Mouse (Mus musculus) testis, adult 2 months (tissue): ENCODE measurements around the gene Irf2bp2.

Experiments
- CTCF ChIP-seq: fragments of 200-500 bp; IDR thresholded peaks from 2 replicates; pipeline ENCODE4 v1.5.1; 2012; ENCODE audit warnings: low read depth, mild to moderate bottlenecking, inconsistent platforms, low read length, moderate library complexity; ENCODE audit not compliant: control insufficient read depth, insufficient read depth, insufficient replicate concordance
- POLR2A ChIP-seq: fragments of 200-500 bp; IDR thresholded peaks from 2 replicates; pipeline ENCODE4 v1.6.1; 2012; ENCODE audit warnings: low read depth, mild to moderate bottlenecking, inconsistent platforms, low read length, moderate library complexity; ENCODE audit not compliant: control insufficient read depth

DNA sequence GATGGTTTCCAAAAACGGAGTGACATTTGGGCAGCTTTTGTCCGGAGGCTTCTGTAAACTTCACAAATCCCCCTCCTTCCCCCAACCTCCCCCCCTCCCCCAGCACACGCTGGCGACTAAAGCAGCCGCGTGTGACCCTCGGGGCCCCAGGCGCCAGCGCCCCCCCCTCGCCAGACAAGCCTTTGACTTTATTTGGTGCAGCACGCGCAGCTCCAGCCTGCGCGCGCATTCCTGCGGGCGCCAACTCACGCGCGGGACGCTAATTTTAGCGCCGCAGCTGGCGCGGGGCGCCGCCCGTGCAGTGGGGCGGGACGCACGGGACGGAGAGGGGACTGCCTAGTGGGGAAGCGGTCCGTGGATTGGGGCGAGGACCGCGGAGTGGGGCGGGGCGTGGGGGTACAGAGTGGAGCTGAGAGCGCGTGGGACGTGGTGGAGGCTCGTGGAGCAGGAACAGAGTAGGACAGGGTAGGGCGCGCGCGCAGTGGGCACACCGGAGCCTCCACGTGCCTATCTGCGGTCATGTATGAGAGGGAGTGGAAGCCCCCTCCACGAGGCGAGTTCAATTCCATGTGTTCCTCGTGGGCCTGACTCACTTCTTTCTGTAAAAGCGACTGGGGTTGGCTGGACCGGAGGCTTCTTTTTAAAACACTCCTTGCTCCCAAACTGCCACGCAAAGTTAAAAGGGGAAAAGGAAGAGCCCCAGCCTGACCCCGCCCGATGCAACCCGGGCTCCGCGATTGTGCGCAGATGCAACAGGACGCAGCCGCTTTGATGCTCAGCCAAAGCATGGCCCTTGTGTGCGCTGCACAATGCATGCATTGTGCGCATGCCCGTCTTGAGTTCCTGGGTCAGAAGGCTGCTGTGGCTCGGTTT lies 9.6 kb downstream of the Irf2bp2 start:
- TF ChIP-seq CTCF, result no peak
- no peak for TF ChIP-seq POLR2A
